Mouse (Mus musculus) right cerebral cortex, postnatal 36 days (tissue): Measurements from ENCODE around the gene Fam162a.
"Not testable (repeated sequence)": the region's sequence is repeated elsewhere in the genome, so short reads cannot be mapped to it uniquely, and the experiment has no call there.

Source experiments
- DNase-seq, 2 experiments: peaks; one replicate each; pipeline ENCODE4 v3.0.0; 2022; ENCODE audit warnings: low spot score in 2 of 2, mixed read lengths in 1 of 2

Fam162a gene

DNA sequence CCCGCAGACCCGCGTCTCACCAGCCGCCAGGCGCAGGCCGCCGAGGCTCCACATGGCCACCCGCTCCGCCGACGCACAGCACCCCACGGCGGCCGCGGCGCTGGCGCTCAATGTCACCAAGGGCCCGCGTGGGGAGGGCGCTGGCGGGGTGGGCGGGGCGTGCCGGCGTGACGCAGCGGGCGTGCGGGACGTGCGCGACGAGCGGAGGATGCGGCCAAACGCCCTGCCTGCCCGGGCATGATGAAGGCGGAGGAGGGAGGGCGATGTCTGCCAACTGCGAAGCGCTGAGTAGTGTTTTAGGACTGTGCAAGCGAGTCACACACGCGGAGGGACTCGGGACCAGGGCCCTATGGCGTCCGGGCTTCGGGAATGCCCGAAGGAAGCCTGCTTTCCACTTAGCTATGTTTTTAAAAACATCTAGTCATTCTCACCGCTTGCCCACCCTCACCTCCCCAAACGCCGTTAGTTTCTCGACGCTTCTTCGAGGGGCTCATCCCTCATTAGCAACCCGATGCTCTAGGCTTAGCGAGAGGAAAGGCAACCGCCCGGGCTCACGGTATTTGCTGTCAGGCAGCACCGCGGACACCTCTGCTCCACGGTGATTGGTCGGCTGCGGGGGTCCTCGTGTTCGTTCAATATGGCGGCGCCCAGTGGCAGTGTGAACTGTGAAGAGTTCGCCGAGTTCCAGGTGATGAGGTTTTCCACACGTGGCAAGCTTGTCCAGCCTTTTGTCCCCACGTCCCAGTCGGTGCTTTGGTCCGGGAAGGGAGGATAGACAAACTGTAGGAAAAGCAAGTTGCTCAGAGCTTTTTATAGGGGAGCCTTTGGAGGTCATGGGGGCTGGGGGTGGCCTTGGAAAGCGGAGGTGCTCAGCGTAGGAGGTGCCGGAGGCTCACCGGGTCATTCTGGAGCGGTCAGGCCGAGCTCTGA, at the start of gene Fam162a, which contains the start of gene Ccdc58:
Gene Fam162a, minus strand, starts transcription at position 145 of the 930 bp plus-strand sequence.
Gene Ccdc58, plus strand, starts transcription at position 236 of the 930 bp plus-strand sequence.
- peak; percentile 89 to 90 for DNase-seq

GRCm38 (mm10) chr16:36115751-36116150, 44.4 kb upstream of the Fam162a start:
- DNase-seq = not testable (repeated sequence)

DNA sequence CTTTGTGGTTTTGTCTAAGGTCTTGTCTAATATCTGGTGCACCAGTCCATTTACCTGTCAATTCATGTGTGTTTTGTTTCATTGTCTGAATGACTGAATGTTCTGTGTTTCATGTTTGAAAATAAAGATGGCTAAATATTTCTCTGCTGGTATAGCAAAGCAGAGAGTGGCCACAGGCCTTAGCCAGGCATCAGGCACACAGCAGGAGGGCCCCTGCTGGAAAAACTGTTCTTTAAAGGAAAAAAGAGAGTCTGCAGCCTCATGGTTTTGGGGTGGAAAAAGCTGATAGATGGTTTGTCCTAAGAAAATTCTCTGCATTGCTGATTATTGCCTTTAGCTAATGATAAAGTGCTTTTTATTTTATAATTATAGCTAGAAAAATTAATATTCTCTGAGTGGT, 40.1 kb upstream of the Fam162a start:
- not testable (repeated sequence) for DNase-seq

DNA sequence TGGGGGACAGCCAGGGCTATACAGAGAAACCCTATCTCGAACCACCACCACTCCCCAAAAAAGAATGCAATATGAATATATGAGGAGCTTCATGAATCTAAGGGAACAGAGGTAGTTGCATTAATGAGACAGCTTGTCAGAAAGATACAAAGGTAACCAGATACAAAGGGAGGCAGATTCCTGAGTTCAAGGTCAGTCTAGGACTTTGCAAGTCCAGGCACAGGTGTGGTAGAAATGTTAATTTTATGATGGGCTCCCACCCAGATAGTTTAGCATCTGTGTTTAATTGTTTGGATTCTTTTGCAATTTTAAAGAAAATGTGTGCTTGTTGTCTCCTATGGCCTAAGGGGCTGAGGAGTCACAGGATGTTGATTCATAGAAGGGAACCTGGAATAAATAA, 30.8 kb upstream of the Fam162a start:
- no peak for DNase-seq

DNA sequence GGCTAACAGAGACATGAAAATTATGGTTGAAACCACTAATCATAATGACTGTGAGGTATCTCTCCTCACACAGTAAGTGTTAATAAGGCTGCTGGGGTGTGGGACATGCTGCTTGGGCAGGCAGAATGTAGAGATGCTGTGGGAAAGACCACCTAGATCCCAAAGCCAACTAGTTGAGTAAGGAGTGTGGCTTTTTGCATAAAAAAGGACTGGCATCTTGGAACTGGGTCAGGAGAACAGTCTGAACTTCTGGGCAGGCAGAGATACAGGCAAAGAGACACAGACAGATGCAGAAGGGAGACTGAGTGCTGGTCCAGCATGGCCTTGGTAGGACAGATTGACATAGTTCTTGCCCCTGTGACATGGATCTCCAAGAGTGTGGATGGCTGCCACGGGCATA, 30.1 kb upstream of the Fam162a start:
- no peak for DNase-seq

DNA sequence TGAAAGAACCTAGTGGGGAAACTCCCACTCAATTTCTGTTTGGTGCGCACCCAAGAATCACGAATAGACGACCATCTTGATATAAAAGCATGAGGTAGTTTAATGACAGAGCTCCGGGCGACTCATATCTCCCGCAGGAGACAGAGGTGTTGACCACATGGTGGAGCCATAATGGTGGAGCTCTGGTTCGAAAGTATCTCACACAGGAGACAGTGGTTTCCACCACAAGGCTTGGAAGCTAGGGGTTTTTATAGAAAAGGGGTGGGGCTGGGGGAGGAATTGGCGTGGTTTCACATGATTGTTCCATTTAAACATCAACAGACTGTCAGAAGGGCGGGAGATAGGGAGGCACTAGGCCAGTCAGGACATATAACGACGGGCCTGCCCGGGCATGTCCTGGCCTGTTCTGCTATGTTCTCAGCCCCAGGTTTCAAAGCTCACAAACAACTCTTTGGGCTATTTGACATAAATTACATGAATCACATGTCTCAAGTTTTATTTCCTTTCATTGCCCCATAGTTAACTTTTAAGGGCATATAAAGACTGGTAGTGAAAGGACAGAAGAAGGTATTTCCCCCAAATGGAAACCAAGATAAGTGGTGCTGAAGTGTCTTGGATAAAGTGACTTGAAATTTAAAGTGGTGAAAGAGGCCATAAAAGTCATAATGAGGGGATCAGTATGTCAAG, 26.6 kb upstream of the Fam162a start:
- not testable (repeated sequence) for DNase-seq

- no peak for DNase-seq
These were observed 22.7 kb upstream of the Fam162a start for GRCm38 (mm10) chr16:36094079-36094478.

DNA sequence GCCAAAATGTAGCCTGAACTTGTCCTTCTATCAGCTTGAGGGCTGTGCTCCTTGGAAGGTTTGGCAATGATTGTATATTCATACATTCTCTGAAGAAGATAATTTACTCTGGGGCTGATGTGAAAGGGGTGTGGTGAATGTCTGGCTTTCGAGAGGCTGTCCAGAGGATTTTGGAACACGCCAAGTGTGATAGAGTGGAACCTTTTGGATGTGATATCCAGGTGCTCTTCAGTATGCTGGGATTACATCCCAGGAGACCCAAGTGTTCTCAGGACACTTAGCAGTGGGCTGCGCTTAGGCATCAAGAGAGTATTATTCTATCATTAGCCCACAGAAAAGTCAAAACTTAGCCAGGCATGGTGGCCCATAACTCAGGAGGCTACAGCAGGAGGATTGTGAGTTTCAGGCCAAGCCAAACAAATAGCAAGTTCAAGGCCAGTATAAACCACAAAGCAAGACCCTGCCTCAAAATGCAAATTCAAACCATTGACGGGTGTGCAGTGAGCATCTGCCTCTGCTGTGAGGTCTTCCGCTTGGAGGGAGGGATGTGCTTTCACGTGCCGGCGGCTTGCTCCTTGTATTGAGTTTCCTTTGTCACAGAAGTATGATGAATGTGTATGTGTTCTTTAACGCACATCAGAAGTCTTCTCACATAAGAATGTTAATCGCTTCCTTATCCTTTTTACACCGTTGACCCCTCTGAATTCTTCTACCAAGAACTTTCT, 19.6 kb upstream of the Fam162a start:
- DNase-seq = no peak

DNA sequence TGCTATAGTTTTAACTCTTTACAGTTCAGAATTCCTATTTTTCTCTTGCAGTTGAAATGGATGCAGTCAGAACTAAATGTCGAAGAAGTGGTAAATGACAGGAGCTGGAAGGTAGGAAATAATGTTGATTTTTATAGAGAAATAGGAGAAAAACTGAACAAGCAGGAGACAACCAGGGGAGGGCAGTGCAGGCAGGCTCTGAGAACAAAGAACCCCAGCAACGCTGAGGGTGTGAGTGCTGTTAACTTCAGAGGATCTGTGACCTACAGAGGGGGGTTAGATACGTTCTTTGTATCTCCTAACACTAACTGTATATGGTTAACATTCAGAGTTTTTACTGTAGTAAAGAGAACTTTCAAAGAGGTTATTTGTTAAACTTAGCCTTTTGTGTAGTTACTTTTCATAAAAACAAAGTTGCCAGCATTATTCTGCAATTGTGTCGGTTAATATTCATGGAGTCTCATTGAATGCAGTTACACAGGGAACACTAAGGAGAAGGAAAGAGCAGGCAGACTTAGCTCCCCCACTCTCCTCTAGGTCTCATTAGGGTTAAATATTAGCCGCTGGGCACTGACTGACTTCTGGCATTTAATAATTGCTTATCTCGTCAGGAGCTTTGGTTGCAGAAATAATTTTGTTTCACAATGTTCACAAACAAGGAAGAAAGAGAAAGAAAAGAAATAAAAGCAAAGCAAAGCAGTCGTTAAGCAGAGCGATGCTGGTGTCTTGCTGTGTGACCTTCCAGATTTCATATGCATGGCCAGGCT, 18.6 kb upstream of the Fam162a start:
- no peak for DNase-seq

DNA sequence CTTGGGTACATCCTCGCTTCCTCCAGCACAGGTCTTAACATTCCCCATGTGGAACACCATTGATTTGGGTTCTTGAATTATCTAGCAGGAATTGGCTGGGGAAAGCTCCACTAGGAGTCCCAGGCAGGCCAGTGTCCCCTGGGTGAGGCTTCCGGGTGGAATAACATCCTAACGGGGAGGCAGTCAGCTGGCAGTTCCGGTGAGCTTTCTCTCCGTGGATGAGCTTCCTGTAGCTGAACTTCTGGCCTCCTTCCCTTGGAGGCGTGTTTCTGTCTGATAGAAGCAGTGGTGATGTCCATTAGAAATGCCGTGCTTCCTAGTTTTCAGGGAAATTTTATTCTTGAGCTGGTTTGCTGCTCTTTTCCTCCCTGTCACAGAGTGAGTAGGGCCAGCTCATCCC, 17.7 kb upstream of the Fam162a start:
- no peak for DNase-seq

DNA sequence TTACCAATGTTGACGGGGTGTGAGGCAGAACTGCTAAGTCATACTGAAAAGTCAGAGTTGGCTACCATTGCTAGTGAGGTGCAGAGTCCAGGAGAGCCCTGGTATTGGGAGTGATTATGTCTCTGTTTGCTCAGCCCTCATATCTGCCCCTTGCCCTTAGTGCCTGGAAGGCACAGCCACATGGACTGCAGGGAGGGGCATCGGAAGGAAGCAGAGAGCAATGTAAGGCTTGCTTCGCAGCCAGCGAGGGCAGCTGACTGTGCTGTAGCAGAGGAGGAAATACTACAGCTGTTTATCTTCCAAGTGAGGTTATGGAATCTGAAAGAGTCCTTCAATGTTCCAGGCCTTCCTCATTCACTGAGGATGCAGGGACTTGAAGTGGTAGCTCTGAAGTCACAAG, 16.5 kb upstream of the Fam162a start:
- DNase-seq = no peak

GRCm38 (mm10) chr16:36079916-36080315, 8.5 kb upstream of the Fam162a start:
- no peak for DNase-seq

DNA sequence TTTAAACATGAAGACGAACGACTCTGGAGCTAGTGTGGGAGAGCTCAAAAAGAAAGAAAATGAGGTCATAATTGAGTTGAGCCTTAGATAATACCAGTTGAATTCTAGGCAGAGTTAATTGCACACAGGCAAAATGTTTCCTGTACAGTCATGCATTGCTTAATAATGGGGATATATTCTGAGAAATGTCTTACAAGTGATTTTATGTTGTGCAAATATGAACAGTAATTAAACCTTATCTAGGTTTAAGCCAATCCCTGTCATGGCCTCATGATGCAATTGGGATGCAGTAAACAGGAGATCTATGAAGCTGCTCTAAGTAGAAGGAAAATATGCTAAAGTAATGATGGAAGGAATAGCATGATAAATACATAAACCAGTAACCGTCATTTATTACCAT, 3.4 kb upstream of the Fam162a start:
- DNase-seq = no peak

DNA sequence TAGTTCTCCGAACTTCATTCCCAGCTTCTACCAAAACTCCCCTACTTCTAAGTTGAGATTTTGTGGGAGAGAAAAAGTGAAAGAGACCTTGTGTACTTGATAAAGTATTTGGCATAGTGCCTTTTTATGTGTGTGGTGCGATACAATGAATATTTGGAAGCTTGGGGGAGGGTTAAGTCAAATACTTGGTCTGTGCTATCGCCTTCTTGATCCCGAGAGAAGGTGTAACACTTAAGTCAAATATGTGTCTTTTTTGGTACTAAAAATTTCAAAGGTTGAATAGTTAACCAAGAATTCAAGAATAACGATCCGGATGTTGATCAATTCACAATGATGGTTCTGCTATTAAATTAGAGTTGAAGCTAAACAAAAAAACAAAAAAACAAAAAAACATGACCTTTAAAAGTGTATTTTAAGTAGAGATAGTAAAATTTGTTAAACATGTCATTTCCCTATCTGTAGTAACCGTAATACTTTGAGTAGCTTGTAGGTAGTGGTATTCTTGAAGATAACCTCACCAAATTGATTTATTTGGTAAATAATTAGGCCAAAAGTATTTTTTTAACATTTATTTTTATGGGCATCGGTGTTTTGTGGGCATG, 1.1 kb upstream of the Fam162a start:
- no peak for DNase-seq

DNA sequence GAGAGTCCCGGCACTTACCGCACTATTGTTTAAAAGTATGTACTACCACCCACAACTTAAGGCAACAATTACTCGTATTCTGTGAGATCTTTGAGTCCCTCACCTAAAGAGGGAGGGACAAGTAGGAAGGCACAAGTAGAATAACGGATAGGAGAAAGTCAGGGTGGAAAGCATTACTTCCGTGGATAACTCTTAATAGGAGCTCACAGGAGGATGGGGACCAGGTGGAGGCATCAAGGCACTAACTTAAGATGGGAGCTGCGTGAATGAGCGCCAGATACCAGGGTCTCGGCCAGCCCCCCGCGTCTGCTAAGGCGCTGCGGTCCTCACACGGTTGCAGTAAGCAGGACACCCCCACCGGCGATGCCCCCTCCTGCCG, 334 bp downstream of the Fam162a start:
- DNase-seq = no peak

GRCm38 (mm10) chr16:36069819-36070575, 1.4 kb downstream of the Fam162a start:
- DNase-seq = no peak

- DNase-seq = no peak
These were observed 3.0 kb downstream of the Fam162a start for GRCm38 (mm10) chr16:36068356-36068755.

DNA sequence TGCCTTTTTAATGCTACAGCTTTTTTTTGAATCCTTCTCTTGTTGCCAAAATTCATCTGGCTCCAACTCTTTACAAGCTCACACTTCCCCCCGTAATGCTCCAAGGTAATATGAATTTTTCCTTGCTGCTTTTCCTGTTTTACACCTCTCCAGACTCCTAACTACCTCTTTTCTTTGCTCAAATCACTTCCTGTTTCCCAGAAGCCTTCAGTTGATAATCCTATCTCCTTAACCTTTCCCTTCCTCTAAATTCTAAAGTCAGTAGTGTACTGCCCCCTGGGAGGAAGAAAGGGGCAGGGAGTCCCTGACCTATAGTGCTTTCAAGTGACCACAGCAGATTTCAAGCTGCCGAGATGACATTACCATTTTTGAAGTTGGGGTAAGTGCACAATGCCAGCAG, 3.7 kb downstream of the Fam162a start:
- no peak for DNase-seq

- no peak for DNase-seq
These were observed 6.5 kb downstream of the Fam162a start for GRCm38 (mm10) chr16:36064904-36065303.

DNA sequence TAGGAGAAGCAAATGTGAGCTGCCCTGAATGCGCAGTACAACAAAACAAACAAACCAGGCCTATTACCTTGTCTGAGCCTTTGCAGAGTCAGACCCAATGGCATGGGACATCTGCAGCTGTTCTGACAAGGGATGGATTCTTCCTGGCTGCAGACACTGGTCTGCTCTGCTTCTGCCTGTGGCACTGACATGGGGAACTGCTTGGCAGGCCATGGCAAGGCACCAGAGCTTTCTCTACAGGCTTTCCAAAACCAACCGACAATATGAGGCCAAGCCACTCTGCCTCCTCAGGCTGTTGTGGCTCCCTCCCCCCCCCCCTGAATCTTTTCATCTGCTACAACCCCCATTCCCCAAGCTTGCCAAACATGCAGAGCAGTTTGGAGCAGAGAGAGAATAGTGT, 8.1 kb downstream of the Fam162a start:
- DNase-seq = no peak
